Mouse (Mus musculus): ENCODE results near the gene Creld1. TPM values are rescaled to one million over a fixed set of nuclear protein-coding genes. Genes with fewer than 3 reads are reported as not detected.

The Creld1 gene
- polyA plus RNA-seq, 1 experiment, result 0.38 TPM

GRCm38 (mm10) chr6:113465602-113466001 lies 17.5 kb upstream of the Creld1 start:
- TF ChIP-seq GATA1 (IDR thresholded peaks at IDR 0.05; ENCODE audit: low read length) (no peak), TAL1 (IDR thresholded peaks at IDR 0.05; ENCODE audit: low read length) (no peak)
- Histone ChIP-seq H3K9me3 (ENCODE audit: control insufficient read depth, low read length) (no peaks in the 10 kb centered on the region), H3K4me1 (ENCODE audit: control insufficient read depth) (peaks cover 11% of the 10 kb centered on the region), H3K36me3 (ENCODE audit: control insufficient read depth) (no peaks in the 10 kb centered on the region), H3K27me3 (ENCODE audit: control insufficient read depth) (peaks cover 18% of the 10 kb centered on the region), H3K4me3 (replicated peaks) (no peak overlapping the region)

GRCm38 (mm10) chr6:113468512-113468911 lies 14.6 kb upstream of the Creld1 start:
- no peak overlapping the region for H3K4me3 ChIP-seq (replicated peaks)
- no peaks in the 10 kb centered on the region for H3K9me3 ChIP-seq (ENCODE audit: control insufficient read depth, low read length)
- TF ChIP-seq TAL1 (IDR thresholded peaks at IDR 0.05; ENCODE audit: low read length), result no peak
- TF ChIP-seq GATA1 (IDR thresholded peaks at IDR 0.05; ENCODE audit: low read length), result no peak
- H3K36me3 ChIP-seq (ENCODE audit: control insufficient read depth), result no peaks in the 10 kb centered on the region
- peaks cover 13% of the 10 kb centered on the region for H3K4me1 ChIP-seq (ENCODE audit: control insufficient read depth)
- H3K27me3 ChIP-seq (ENCODE audit: control insufficient read depth), result peaks cover 32% of the 10 kb centered on the region

- Histone ChIP-seq H3K27me3 (ENCODE audit: control insufficient read depth) (peaks cover 32% of the 10 kb centered on the region), H3K9me3 (ENCODE audit: control insufficient read depth, low read length) (no peaks in the 10 kb centered on the region), H3K36me3 (ENCODE audit: control insufficient read depth) (no peaks in the 10 kb centered on the region), H3K4me3 (replicated peaks) (peak overlapping the region; percentile 48), H3K4me1 (ENCODE audit: control insufficient read depth) (peaks cover 13% of the 10 kb centered on the region)
- TF ChIP-seq TAL1 (IDR thresholded peaks at IDR 0.05; ENCODE audit: low read length) (no peak), GATA1 (IDR thresholded peaks at IDR 0.05; ENCODE audit: low read length) (no peak)
Observed at GRCm38 (mm10) chr6:113469021-113469420, 14.1 kb upstream of the Creld1 start.

- Histone ChIP-seq H3K36me3 (ENCODE audit: control insufficient read depth) (no peaks in the 10 kb centered on the region), H3K9me3 (ENCODE audit: control insufficient read depth, low read length) (no peaks in the 10 kb centered on the region), H3K27me3 (ENCODE audit: control insufficient read depth) (peaks cover 37% of the 10 kb centered on the region), H3K4me3 (replicated peaks) (peak overlapping the region; percentile 48), H3K4me1 (ENCODE audit: control insufficient read depth) (peaks cover 13% of the 10 kb centered on the region)
- TF ChIP-seq GATA1 (IDR thresholded peaks at IDR 0.05; ENCODE audit: low read length), result no peak
- no peak for TF ChIP-seq TAL1 (IDR thresholded peaks at IDR 0.05; ENCODE audit: low read length)
Observed at GRCm38 (mm10) chr6:113469432-113469831, 13.7 kb upstream of the Creld1 start.

GRCm38 (mm10) chr6:113471297-113471936 lies 11.7 kb upstream of the Creld1 start, which contains the start of gene Il17rc:
Gene Il17rc (plus strand): TSS chr6:113471427.
- Histone ChIP-seq H3K4me3 (replicated peaks) (peak within 1 kb of the TSS; percentile 5), H3K36me3 (ENCODE audit: control insufficient read depth) (no peaks in the 10 kb centered on the region), H3K9me3 (ENCODE audit: control insufficient read depth, low read length) (no peaks in the 10 kb centered on the region), H3K4me1 (ENCODE audit: control insufficient read depth) (peaks cover 13% of the 10 kb centered on the region), H3K27me3 (ENCODE audit: control insufficient read depth) (peaks cover 41% of the 10 kb centered on the region)
- no peak for TF ChIP-seq GATA1 (IDR thresholded peaks at IDR 0.05; ENCODE audit: low read length)
- TF ChIP-seq TAL1 (IDR thresholded peaks at IDR 0.05; ENCODE audit: low read length), result no peak

- H3K4me1 ChIP-seq (ENCODE audit: control insufficient read depth), result peaks cover 13% of the 10 kb centered on the region
- no peaks in the 10 kb centered on the region for H3K36me3 ChIP-seq (ENCODE audit: control insufficient read depth)
- H3K4me3 ChIP-seq (replicated peaks), result no peak overlapping the region
- H3K27me3 ChIP-seq (ENCODE audit: control insufficient read depth), result peaks cover 47% of the 10 kb centered on the region
- TF ChIP-seq GATA1 (IDR thresholded peaks at IDR 0.05; ENCODE audit: low read length), result no peak
- TF ChIP-seq TAL1 (IDR thresholded peaks at IDR 0.05; ENCODE audit: low read length), result no peak
- no peaks in the 10 kb centered on the region for H3K9me3 ChIP-seq (ENCODE audit: control insufficient read depth, low read length)
Observed at GRCm38 (mm10) chr6:113472061-113472460, 11.0 kb upstream of the Creld1 start.

GRCm38 (mm10) chr6:113473246-113473645 lies 9.9 kb upstream of the Creld1 start:
- Histone ChIP-seq H3K36me3 (ENCODE audit: control insufficient read depth) (no peaks in the 10 kb centered on the region), H3K4me1 (ENCODE audit: control insufficient read depth) (peaks cover 13% of the 10 kb centered on the region), H3K4me3 (replicated peaks) (no peak overlapping the region), H3K27me3 (ENCODE audit: control insufficient read depth) (peaks cover 51% of the 10 kb centered on the region), H3K9me3 (ENCODE audit: control insufficient read depth, low read length) (no peaks in the 10 kb centered on the region)
- TF ChIP-seq TAL1 (IDR thresholded peaks at IDR 0.05; ENCODE audit: low read length), result no peak
- TF ChIP-seq GATA1 (IDR thresholded peaks at IDR 0.05; ENCODE audit: low read length), result no peak

GRCm38 (mm10) chr6:113473715-113474114 lies 9.4 kb upstream of the Creld1 start:
- TF ChIP-seq GATA1 (IDR thresholded peaks at IDR 0.05; ENCODE audit: low read length) (no peak), TAL1 (IDR thresholded peaks at IDR 0.05; ENCODE audit: low read length) (no peak)
- H3K27me3 ChIP-seq (ENCODE audit: control insufficient read depth), result peaks cover 51% of the 10 kb centered on the region

GRCm38 (mm10) chr6:113477353-113477752 lies 5.7 kb upstream of the Creld1 start:
- Histone ChIP-seq H3K9me3 (ENCODE audit: control insufficient read depth, low read length) (no peaks in the 10 kb centered on the region), H3K27me3 (ENCODE audit: control insufficient read depth) (peaks cover 56% of the 10 kb centered on the region), H3K4me3 (replicated peaks) (no peak overlapping the region), H3K4me1 (ENCODE audit: control insufficient read depth) (peaks cover 8% of the 10 kb centered on the region), H3K36me3 (ENCODE audit: control insufficient read depth) (no peaks in the 10 kb centered on the region; the same call in 1 of the 2 replicates)
- no peak for TF ChIP-seq GATA1 (IDR thresholded peaks at IDR 0.05; ENCODE audit: low read length)

More at GRCm38 (mm10) chr6:113473715-113474114, 9.4 kb upstream of the Creld1 start:
- H3K4me3 ChIP-seq (replicated peaks), result no peak overlapping the region
- no peaks in the 10 kb centered on the region for H3K36me3 ChIP-seq (ENCODE audit: control insufficient read depth)
- no peaks in the 10 kb centered on the region for H3K9me3 ChIP-seq (ENCODE audit: control insufficient read depth, low read length)
- H3K4me1 ChIP-seq (ENCODE audit: control insufficient read depth), result peaks cover 13% of the 10 kb centered on the region
